Mouse (Mus musculus): ENCODE measurements around the gene Det1. TPM values are rescaled to one million over a fixed set of nuclear protein-coding genes. Genes with fewer than 3 reads are reported as not detected.

Det1 gene
- polyA plus RNA-seq, 1 experiment from 2014 or later = 16.7 TPM

DNA sequence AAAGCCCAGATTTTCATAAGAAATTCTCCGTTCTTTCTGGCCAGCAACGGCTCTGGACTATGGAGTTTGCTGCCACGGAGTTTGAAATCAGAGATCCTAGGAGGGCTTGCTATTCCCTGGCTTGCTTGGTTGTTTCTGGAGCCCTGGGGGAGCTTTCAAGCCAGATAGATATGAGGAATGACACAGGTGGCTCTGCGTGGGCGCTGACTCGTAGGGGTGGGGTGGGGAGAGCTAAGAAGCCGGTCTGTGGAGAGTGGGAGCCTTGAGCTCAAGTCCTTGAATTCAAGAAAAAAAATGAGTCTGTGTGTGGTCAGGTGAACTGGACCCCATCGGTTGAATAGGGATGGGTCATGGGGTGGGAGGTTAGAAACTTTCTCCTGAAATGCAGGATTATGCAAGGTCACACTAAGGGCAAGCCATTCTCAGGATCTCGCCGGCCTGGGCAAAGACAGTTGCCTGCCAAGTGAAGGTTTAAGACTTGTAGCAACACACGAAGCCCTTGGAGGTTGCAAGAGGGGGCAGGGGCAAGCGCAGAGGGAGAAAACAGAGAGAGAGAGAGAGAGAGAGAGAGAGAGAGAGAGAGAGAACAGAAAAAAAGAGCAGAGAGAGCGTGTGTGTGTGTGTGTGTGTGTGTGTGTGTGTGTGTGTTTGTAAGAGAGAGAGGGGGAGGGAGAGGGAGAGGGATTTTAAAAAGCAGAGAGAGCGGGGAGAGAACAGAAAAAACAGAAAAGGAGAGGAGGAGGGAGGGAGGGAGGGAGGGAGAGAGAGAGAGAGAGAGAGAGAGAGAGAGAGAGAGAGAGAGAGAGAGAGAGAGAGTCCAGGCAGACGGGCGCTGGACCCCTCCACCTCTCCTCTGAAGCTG is 34.8 kb upstream of the Det1 start:
- Histone ChIP-seq H3K9me3 (no peaks in the 10 kb centered on the region), H3K4me1 (peaks cover 14% of the 10 kb centered on the region), H3K27me3 (ENCODE audit: insufficient read depth, poor library complexity, severe bottlenecking) (peaks cover 80% of the 10 kb centered on the region), H3K4me3 (peak overlapping the region; percentile 45), H3K36me3 (no peaks in the 10 kb centered on the region), H3K27ac (no peak overlapping the region)
- DNase-seq (ENCODE audit: low spot score) = no peak
- WGBS = 25% methylated on average over 16 of the region's 16 CpGs

DNA sequence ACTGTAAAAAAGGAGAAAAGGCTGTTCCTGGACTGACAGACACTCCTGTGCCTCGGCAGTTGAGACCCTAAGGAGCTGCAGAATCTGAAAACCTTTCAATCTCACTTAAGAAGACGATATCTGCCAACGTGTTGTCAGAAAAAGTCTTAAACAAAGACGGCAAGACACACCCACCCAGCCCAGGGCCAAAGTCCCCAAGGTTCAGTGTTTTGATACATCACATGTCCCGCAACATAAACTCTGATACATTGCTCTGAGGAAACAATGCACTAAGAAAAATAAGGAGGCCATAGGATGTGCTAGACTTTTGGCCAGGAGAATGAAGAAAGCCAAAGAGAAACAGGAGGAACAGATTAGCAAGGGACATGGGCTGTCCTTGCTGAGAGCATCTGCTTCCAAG is 25.8 kb upstream of the Det1 start:
- no peaks in the 10 kb centered on the region for H3K36me3 ChIP-seq
- H3K4me3 ChIP-seq = no peak overlapping the region
- 71% methylated on average over 5 of the region's 5 CpGs for WGBS
- H3K27ac ChIP-seq = no peak overlapping the region
- no peaks in the 10 kb centered on the region for H3K27me3 ChIP-seq (ENCODE audit: insufficient read depth, poor library complexity, severe bottlenecking)
- H3K4me1 ChIP-seq = no peaks in the 10 kb centered on the region
- H3K9me3 ChIP-seq = no peaks in the 10 kb centered on the region
- DNase-seq (ENCODE audit: low spot score) = no peak

DNA sequence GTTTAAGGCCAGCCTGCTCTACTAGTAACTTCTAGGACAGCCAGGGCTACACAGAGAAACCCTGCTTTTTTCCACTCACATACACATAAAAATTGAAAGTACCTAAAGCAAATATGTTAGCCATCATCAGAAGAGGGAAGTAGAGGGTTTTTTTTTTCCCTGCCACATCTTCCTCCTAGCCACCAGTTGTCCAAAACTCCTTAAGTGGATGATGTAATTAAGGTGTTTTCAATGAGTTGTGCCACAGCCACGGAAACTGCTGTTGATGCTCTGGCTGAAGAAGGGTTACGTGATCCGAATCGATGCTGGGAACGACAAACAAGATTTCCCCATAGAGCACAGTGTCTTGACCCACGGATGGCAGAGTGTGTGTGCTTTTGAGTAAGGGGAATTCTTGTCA is 25.3 kb upstream of the Det1 start:
- Histone ChIP-seq H3K27ac (no peak overlapping the region), H3K9me3 (no peaks in the 10 kb centered on the region), H3K4me3 (no peak overlapping the region), H3K27me3 (ENCODE audit: insufficient read depth, poor library complexity, severe bottlenecking) (no peaks in the 10 kb centered on the region), H3K36me3 (no peaks in the 10 kb centered on the region), H3K4me1 (no peaks in the 10 kb centered on the region)
- 79% methylated on average over 6 of the region's 6 CpGs for WGBS
- DNase-seq (ENCODE audit: low spot score) = no peak

DNA sequence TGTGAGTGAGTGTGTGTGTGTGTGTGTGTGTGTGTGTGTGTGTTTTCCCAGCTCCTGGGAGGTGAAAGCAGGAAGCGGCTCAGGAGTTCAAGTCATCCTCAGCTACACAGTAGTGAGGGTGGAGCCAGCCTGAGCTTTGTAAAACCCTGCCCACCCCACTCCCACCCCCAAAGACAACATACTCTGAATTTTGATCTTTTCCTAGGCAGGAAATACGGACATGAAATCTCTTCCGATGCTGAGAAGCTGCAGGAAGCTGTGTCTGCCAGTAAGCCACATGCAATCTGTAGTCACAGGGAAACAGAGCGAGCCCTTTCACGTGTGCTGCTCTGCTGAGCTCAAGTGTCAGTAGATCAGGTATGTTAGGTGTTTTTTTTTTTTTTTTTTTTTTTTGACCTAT is 21.7 kb upstream of the Det1 start:
- H3K27me3 ChIP-seq (ENCODE audit: insufficient read depth, poor library complexity, severe bottlenecking) = no peaks in the 10 kb centered on the region
- H3K9me3 ChIP-seq = no peaks in the 10 kb centered on the region
- H3K36me3 ChIP-seq = no peaks in the 10 kb centered on the region
- 57% methylated on average over 5 of the region's 5 CpGs for WGBS
- no peak overlapping the region for H3K4me3 ChIP-seq
- H3K4me1 ChIP-seq = peaks cover 20% of the 10 kb centered on the region
- no peak for DNase-seq (ENCODE audit: low spot score)
- no peak overlapping the region for H3K27ac ChIP-seq

DNA sequence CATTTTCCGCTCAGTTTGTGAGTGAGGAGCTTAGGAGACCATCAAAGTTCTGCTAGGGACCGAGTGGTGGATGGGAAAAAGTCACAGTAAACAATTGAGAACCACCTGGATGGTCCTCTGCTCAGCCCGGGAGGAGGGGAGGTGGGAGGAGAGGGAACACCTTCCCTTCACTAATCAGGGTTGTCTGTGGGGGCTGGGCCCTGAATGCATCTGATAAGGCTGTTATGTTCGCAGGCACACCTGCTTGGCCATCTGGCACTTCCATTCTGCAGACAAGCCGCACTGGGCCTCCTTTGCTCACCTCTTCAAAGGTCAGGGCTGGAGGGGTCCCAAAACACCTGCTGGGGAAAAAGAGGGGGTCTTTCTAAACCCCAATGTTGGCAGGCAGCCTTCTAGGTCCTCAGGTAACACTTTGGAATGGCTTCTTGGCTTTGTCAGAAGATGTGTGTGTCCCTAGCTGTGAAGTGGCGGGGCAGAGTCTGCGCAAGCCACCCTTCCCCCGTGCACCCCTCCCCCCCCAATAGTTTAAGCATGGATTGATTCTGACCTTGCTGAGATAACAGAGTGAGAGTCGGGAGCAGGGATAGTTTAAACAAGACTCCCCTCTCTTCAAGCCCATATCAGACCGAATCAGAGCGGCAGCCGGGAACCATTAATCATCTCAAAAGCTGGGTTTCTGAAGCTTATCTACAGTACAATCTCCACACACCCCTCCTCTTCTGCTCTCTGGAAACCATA is 18.3 kb upstream of the Det1 start:
- Histone ChIP-seq H3K27ac (no peak overlapping the region; the same call in 1 of the 2 replicates), H3K9me3 (no peaks in the 10 kb centered on the region), H3K27me3 (ENCODE audit: insufficient read depth, poor library complexity, severe bottlenecking) (no peaks in the 10 kb centered on the region), H3K4me3 (no peak overlapping the region), H3K4me1 (peaks cover 21% of the 10 kb centered on the region), H3K36me3 (no peaks in the 10 kb centered on the region)
- WGBS = 45% methylated on average over 12 of the region's 12 CpGs
- no peak for DNase-seq (ENCODE audit: low spot score)

DNA sequence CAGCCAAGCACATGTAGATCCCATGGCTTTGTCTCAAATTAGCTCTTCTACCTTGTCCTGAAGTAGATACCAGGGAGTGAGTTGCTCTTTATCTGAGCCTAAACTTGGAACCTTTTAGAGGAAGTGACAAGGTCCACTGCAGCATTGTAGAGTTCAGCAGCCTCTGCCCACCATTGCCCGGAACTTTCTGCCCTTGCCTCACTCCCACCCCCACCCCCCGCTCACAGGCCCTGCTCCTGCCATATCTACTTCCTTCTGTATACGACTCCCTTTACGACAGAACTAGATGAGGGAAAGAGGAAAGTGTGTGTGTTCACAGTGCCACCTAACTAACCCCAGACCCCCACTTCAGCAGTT is 17.4 kb upstream of the Det1 start:
- H3K4me1 ChIP-seq = peaks cover 21% of the 10 kb centered on the region
- no peak overlapping the region for H3K4me3 ChIP-seq
- no peaks in the 10 kb centered on the region for H3K9me3 ChIP-seq
- no peaks in the 10 kb centered on the region for H3K36me3 ChIP-seq
- DNase-seq (ENCODE audit: low spot score) = no peak
- peak overlapping the region; percentile 52; the same call in 1 of the 2 replicates for H3K27ac ChIP-seq
- H3K27me3 ChIP-seq (ENCODE audit: insufficient read depth, poor library complexity, severe bottlenecking) = no peaks in the 10 kb centered on the region
- WGBS = 38% methylated on average over 4 of the region's 4 CpGs

DNA sequence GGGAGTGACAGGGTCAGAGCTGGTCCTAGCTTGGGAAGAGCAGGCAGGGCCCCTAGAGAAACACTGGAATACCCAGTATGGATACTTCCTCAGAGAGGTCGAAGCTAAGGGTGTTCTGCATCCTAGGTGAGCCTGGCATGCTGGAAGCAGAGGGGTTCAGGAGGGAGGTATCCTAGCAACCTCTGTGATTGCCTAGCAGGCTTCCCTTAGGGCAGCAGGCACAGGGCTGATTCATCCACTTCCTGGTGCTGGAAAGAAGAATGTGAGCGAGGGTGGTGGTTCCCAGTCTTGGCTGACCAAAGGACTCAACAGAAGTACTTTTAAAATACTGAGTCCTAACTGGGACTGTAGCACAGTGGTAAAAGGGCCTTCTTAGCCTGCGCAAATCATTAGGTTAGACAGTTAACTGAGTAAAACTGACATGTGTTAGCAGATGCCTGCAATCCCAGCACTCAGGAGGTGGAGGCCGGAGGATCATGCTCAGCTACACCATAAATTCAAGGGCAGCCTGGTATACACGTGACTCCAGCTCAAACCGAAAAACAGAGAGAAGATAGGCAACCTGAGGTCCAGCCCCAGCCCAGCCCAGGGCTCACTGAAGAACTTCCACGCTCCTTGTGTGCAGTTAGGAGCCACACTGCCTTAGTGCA is 16.9 kb upstream of the Det1 start:
- Histone ChIP-seq H3K36me3 (no peaks in the 10 kb centered on the region), H3K4me1 (peaks cover 21% of the 10 kb centered on the region), H3K4me3 (no peak overlapping the region), H3K27me3 (ENCODE audit: insufficient read depth, poor library complexity, severe bottlenecking) (no peaks in the 10 kb centered on the region), H3K27ac (peak overlapping the region; percentile 52; the same call in 1 of the 2 replicates), H3K9me3 (no peaks in the 10 kb centered on the region)
- DNase-seq (ENCODE audit: low spot score) = no peak
- WGBS = 64% methylated on average over 7 of the region's 7 CpGs

DNA sequence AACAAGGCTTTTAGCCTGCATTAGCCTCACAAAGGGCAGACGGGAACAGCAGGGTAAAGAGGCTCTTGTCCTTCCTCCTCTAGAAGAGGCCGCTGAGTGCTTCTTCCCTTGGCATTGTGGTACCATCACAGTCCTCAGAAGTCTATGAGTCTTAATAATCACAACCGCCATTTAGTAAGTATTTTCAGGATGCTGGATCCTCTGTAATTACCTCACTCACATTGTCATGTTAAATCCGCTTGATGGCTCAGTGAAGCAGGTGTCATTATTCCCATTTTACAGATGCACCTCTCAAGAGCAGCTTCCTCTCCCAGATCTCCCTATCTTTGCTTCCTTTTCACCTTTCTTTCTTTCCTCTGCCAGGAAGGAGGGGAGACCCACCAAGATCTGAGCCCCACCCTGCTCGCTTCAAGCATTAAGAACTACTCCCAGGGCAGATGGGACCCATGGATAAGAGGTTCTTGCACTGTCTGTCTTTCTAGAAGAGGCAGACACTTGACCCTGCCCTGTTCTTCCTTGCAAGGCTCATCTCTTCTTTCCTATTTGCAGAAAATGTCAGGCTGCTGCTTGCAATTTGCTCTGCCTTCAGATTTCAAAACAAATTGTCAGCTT is 8.1 kb upstream of the Det1 start:
- Histone ChIP-seq H3K36me3 (no peaks in the 10 kb centered on the region), H3K4me1 (no peaks in the 10 kb centered on the region), H3K27me3 (ENCODE audit: insufficient read depth, poor library complexity, severe bottlenecking) (peaks cover 7% of the 10 kb centered on the region; the same call in 1 of the 2 replicates), H3K4me3 (no peak overlapping the region), H3K27ac (no peak overlapping the region), H3K9me3 (no peaks in the 10 kb centered on the region)
- DNase-seq (ENCODE audit: low spot score) = no peak
- WGBS = 57% methylated on average over 5 of the region's 5 CpGs

DNA sequence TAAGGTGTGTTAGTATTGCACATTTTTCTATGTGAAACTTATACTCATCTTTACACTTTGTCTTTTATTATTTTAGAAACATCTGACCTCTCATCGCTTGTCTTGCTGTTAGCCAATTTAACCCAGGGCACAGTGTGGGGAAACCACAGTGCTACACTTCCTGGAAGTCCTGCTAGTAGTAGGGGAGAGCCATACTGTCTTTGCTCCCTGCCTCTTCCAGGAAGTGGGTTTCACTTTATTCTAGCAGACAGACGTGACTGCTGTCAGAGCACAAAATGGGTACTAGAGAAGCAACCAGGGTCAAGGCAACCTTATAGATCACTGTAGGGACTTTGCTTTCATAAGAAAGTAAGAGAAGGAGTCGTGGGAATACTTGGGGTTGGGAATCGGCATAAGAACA is 7.0 kb upstream of the Det1 start:
- 64% methylated on average over 4 of the region's 4 CpGs for WGBS

DNA sequence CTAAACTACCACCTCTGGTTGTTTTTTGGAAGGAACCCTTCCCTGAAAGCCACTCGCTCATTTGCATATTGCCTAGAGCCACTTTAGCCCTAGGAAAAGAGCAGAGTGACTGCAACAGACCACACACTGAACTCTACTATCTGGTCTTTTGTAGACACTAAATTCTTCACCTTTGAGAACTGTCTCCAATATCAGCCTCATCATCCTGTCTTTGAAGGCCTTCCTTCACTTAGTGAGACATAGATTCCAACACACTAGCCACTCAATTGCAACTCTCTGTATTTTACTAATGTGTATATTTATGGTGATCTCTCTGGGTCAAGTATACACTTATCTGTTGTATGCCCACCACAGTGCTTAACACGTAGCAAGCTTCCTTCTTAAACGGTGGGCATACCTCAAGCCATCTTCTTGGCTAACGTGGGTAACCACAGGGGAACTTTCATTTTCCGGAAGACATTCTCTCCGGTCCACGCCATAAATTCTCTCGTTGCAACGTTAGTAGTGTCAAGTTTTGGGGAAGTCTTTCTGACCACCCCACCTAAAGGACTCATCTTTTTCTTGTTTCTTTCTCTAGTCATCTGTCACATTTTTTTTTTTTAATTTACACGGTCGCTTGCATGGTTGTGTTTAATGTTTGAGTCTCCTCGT is 872 bp downstream of the Det1 start:
- 35% methylated on average over 12 of the region's 12 CpGs for WGBS
- peak overlapping the region; percentile 97 for H3K27ac ChIP-seq

More for the DNA sequence above, 7.0 kb upstream of the Det1 start:
- H3K27ac ChIP-seq = no peak overlapping the region
- H3K4me1 ChIP-seq = no peaks in the 10 kb centered on the region
- no peaks in the 10 kb centered on the region for H3K36me3 ChIP-seq
- H3K9me3 ChIP-seq = no peaks in the 10 kb centered on the region
- DNase-seq (ENCODE audit: low spot score) = no peak
- H3K27me3 ChIP-seq (ENCODE audit: insufficient read depth, poor library complexity, severe bottlenecking) = peaks cover 7% of the 10 kb centered on the region; the same call in 1 of the 2 replicates
- no peak overlapping the region for H3K4me3 ChIP-seq

DNA sequence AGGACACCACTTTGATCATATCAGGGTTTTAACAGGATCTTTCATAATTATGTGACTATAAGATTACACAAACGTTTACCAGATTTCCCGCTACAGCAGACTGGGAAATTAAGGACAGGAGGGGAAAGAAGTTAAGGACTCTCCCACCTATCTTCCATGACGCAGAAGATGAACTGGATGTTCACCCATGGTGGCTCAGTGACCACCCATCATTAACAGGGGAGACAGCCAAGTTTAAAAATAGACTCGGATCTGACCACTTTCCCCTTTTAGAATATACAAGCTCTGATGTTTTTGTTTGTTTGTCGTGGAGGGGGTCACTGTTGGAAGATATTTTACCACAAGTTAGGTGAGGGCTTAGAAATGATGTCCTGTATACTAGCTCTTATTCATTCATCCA is 5.5 kb downstream of the Det1 start:
- no peaks in the 10 kb centered on the region for H3K9me3 ChIP-seq
- H3K4me3 ChIP-seq = no peak overlapping the region
- DNase-seq (ENCODE audit: low spot score) = no peak
- no peak overlapping the region for H3K27ac ChIP-seq
- H3K36me3 ChIP-seq = peaks cover 57% of the 10 kb centered on the region
- 75% methylated on average over 5 of the region's 5 CpGs for WGBS
- H3K27me3 ChIP-seq (ENCODE audit: insufficient read depth, poor library complexity, severe bottlenecking) = no peaks in the 10 kb centered on the region
- H3K4me1 ChIP-seq = peaks cover 8% of the 10 kb centered on the region; the same call in 1 of the 2 replicates

More for the DNA sequence above, 872 bp downstream of the Det1 start:
- no peak for DNase-seq (ENCODE audit: low spot score)
- Histone ChIP-seq H3K9me3 (no peaks in the 10 kb centered on the region), H3K36me3 (peaks cover 28% of the 10 kb centered on the region), H3K4me1 (peaks cover 8% of the 10 kb centered on the region; the same call in 1 of the 2 replicates), H3K4me3 (peak overlapping the region; percentile 89), H3K27me3 (ENCODE audit: insufficient read depth, poor library complexity, severe bottlenecking) (no peaks in the 10 kb centered on the region)

DNA sequence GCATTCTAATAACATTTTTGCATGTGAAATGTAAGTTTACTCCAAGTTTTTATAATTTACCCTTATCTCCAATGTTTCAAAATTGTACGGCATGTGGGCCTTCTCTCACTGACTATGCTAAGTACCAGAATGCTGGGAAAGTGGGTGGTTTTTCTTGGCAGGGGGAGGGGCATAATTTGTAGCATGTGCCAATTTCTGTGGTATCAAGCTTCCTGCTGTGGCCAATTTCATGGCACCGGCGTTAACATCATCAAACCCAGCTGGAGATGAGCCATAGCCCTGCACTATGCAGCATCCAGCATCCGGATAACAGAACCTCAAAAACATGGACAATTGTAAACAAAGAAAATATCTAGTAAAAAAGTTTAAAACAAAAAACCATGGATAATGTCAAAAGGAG is 9.8 kb downstream of the Det1 start:
- no peak for DNase-seq (ENCODE audit: low spot score)
- 93% methylated on average over 4 of the region's 4 CpGs for WGBS
- no peaks in the 10 kb centered on the region for H3K27me3 ChIP-seq (ENCODE audit: insufficient read depth, poor library complexity, severe bottlenecking)
- no peaks in the 10 kb centered on the region for H3K9me3 ChIP-seq
- no peak overlapping the region for H3K27ac ChIP-seq
- H3K36me3 ChIP-seq = peaks cover 58% of the 10 kb centered on the region
- H3K4me1 ChIP-seq = no peaks in the 10 kb centered on the region; the same call in 1 of the 2 replicates
- H3K4me3 ChIP-seq = no peak overlapping the region
